Mouse (Mus musculus) ZHBTc4 (cell line): ENCODE measurements around the gene 1700012B07Rik.

Source experiments
- DNase-seq: peaks from one replicate; pipeline ENCODE4 v3.0.0-alpha.2; 2011; ENCODE audit warnings: low read depth, low spot score

Gene 1700012B07Rik

DNA sequence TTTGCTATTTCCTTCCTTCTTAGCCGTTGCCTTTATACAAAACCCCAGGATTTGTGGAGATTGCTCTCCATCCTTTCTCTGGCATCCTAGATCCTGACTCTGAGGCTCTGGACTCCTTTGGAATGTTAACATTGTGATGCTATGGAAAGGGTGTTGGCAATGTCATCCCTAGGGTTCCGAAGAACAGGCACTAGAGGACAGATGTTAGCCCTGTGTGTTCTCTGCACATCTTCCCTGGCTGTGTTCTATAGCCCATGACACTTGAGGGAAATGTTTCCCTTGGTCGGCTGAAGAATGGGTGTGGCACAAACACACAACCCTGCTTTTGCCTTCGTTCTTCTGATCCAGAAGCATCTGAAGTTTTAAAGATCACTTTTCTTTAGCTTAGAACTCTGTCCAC lies at the start of gene 1700012B07Rik:
1700012B07Rik (minus strand) TSS at position 101 of the 400 bp plus-strand sequence.
- DNase-seq = no peak

GRCm38 (mm10) chr11:109876767-109877166 lies 48.9 kb upstream of the 1700012B07Rik start:
- no peak for DNase-seq

DNA sequence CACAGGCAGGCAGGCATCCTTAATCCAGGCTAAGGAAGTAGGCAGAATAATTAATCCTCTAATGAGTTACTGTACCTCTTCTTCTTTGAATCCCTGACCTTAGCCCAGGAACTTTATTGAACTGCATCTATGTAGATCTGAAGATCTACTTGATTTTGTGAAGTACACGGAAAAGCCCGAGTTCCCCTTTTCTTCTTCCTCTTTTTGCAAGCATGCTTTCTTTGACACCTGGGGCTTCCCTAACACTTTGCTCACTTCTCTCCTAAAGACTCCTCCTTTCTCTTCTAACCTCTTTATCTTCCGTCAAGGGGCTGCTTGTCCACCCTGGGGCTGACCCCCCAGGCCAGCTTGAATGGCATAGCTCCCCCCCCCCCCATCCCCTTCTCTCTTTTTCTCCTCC lies 48.0 kb upstream of the 1700012B07Rik start:
- no peak for DNase-seq

- DNase-seq = no peak
These were observed 47.6 kb upstream of the 1700012B07Rik start for GRCm38 (mm10) chr11:109875525-109875802.

- DNase-seq = no peak
These were observed 47.0 kb upstream of the 1700012B07Rik start for GRCm38 (mm10) chr11:109874651-109875524.

DNA sequence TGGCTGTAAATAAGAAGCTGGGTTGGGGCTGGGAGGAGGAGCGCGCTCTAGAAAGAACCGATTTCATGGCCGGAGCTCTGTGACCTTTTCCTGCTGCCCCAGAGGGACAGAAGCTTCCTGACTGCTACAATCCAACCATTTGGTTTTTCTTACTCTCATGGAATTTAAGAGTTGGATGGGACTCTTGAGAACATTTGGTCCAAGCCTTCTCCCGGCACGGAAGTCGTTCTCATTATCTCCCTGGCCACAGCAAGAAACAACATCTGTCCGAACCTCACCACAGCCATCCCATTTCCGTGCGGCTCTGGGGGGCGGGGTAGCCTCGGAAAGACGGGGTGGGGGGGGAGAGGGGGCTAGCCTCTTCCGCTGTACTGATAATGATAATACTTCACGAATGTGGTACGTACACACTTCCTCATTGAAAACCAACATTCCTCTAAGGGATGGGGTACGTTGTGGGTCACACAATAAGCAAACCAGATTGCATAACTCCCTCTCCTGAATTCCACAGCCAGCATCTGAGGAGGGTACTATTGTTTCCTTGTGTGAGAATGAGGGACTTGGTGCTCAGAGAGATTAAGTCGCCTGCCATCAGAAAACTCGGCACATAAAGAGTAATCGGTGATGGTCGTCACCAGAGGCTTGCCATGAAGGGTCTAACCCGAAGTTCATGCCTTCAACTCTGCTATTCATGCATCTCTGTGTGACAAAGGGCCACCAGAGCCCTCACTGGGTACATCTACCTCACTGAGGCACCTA lies 46.2 kb upstream of the 1700012B07Rik start:
- no peak for DNase-seq

DNA sequence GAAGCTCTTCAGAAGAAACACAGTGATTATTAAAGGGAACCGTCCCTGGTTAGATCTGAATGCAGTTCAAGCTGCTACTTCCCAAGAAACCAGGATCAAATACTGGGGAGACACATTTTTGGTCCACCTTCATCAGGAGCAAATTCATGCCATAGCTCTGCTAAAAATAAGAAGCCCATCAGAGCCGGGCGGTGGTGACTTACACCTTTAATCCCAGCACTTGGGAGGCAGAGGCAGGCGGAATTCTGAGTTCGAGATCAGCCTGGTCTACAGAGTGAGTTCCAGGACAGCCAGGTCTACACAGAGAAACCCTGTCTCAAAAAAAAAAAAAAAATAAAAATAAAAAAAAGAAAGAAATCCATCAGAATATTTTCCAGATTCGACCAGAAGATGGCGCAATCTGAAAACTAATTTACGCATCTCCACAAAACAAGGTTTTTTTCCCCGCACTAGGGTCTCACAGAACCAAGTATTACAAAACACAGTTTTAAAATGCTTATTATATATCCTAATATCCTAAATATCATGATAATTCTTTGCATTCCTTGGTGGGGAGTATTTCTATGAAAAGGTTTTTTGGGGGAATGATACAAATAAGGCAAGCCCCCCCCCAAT lies 45.4 kb upstream of the 1700012B07Rik start:
- DNase-seq = peak; percentile 29

GRCm38 (mm10) chr11:109872674-109873073 lies 44.8 kb upstream of the 1700012B07Rik start:
- DNase-seq = no peak

GRCm38 (mm10) chr11:109872056-109872455 lies 44.2 kb upstream of the 1700012B07Rik start:
- no peak for DNase-seq

DNA sequence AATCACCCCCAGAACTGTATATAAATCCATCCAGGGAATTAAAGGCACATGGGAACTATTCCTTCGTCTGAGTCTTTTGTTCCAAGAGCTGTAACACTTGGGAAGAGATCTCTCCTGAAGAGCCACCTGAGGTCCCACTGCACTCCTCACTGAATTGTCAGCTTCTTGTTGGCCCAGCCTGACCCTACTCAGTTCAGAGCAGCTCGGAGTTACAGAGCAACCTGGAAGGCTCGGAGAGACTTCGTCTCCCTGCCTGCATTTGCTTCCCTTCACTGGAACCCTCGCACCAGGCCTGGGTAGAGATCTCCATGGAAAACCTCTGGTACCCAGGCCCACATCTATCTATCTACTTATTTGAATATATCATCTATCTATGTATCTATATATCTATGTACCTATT lies 40.0 kb upstream of the 1700012B07Rik start:
- no peak for DNase-seq

GRCm38 (mm10) chr11:109866537-109867160 lies 38.8 kb upstream of the 1700012B07Rik start:
- DNase-seq = no peak

GRCm38 (mm10) chr11:109865526-109865925 lies 37.7 kb upstream of the 1700012B07Rik start:
- DNase-seq = no peak

DNA sequence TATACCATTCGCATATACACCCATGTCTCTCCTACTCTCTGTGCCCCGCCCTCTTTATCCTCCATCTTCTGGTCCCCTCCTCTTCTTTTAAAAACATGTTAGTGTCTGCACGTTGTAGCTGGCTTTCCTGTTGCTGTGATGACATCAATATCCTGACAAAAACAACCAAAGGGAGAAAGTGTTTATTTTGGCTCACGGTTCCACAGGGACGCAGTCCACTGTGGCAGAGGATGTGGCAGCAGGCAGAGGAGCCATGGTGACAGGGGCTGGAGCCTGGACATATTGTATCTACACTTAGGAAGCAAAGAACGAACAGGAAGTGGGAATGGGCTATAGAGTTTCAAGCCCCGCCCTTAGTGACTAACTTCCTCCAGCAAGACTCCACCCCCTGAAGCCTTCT lies 36.1 kb upstream of the 1700012B07Rik start:
- DNase-seq = no peak

GRCm38 (mm10) chr11:109863194-109863746 lies 35.4 kb upstream of the 1700012B07Rik start:
- peak; percentile 84 for DNase-seq

GRCm38 (mm10) chr11:109860508-109860907 lies 32.7 kb upstream of the 1700012B07Rik start:
- DNase-seq = peak; percentile 87

GRCm38 (mm10) chr11:109859939-109860469 lies 32.2 kb upstream of the 1700012B07Rik start:
- DNase-seq = peak; percentile 26

DNA sequence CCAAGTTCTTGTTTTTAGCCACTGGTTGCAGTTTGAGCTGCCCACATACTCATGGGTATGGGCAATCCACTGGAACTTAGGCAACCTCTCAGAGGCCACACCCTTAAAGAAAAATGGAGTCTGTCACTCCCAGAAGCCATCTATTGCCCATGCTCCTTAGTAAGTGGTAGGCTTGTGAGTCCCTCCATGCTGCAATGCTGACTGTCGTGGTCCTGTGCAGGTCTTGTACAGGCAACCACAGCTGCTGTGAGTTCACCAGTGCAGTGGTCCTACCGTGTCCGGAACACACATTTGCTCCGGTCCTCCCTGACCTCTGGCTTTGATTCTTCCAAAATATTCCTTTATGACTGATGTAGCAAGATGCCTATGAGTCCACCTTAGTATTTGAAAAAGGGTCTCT lies 31.6 kb upstream of the 1700012B07Rik start:
- DNase-seq = no peak

- no peak for DNase-seq
These were observed 29.2 kb upstream of the 1700012B07Rik start for GRCm38 (mm10) chr11:109857086-109857485.

- DNase-seq = no peak
These were observed 26.2 kb upstream of the 1700012B07Rik start for GRCm38 (mm10) chr11:109854056-109854455.

- DNase-seq = peak; percentile 76
These were observed 25.6 kb upstream of the 1700012B07Rik start for GRCm38 (mm10) chr11:109853228-109853966.

DNA sequence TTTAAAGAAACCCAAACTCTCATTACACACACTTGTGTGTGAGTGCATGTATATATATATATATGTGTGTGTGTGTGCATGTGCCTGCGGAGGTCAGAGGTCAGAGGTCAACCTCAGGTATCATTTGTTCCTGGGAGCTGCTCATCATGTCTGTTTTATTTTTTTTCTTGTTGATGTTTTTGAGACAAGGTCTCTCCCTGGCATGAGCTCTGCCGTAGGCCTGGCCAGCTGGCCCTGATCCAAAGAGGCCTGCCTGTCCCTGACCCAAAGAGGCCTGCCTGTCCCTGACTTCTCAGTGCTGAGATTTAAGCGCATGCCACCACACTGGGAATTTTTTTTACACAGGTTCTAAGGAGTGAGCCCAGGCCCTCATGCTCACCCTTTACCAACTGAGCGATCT lies 24.1 kb upstream of the 1700012B07Rik start:
- no peak for DNase-seq
